Mouse (Mus musculus) B cell, adult 62 days (primary cell): ENCODE measurements around the gene Atp6v0d1. TPM values are rescaled to one million over a fixed set of nuclear protein-coding genes. Genes with fewer than 3 reads are reported as not detected.

ENCODE experiments used
- total RNA-seq: library from RNA; stranded (reverse); gene quantifications from 4 replicates; pipeline ENCODE4 v1.2.4, GENCODE M21; 2023

The Atp6v0d1 gene
- total RNA-seq = 111 to 118 TPM (median 113 TPM) in 4 replicates

DNA sequence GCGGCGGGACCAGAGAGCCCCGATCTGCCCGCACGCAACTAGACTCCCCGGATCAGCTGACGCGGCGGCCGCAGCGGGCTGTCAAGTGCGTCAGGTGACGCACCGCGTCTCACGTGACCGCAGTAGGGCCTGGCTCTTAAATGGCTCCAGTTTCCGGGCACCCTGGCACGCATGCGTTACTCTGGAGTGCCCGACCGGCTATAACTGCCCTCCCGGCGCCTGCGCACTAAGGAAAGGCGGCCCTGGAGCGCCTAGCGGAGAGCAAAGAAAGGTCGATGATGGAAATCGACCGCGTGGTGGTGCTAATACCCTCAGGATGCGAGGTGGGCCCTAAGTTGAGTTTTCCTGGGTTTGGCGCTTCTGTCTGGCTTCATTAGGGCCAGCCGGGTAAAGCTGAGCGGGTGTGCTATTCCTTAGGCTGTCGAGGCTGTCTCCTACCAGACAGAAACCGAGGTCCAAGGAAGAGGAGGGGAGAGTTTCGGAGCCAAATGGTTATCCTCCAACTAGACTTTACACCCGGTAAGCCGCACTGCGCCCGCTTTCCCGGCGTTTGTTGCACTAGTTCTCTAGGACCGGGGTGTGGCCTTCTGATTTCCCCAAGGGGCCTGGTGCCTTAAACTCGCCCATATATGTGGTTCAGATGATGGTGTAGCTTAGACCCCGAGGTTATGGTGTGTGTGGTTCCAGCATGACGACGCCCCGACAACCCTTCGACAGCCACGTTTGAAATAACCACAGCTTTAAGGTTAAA, at the start of gene Atp6v0d1:
TSS of gene Atp6v0d1 (minus strand) at position 96 of the 751 bp plus-strand sequence.

DNA sequence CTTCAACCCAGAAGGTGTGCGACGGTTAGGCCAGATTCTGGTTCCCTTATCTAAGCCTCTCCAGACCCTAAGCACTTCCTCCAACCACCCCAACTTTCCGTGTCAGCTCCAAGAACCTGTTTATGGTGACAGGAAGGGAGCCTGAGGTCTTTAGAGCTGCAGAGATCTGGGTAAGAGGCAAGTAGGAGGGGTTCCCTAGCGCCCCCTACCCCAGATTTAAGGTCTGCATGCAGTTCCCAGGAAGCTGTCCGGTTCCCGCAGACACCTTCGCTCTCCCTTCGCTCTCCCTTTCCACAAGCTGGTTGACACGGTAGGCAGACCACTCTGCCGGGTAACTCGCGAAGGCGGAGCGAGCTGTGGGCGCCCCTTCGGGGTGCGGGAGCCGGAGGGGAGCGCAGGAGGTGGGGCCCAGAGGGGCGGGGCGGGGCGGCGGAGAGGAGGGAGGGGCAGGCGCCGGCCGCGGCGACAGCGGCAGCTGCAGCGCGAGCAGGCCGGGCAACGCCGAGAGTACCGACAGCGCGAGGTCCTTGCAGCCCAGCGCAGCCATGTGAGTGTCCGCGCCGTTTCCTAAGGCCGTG, 39.0 kb upstream of the Atp6v0d1 start, which contains the start of gene Ripor1:
TSS of gene Ripor1 (plus strand) at position 452 of the 578 bp plus-strand sequence.

GRCm38 (mm10) chr8:105518436-105519313, 47.2 kb downstream of the Atp6v0d1 start, which contains the start of gene Hsd11b2:
Gene Hsd11b2 (plus strand): TSS chr8:105518755.

DNA sequence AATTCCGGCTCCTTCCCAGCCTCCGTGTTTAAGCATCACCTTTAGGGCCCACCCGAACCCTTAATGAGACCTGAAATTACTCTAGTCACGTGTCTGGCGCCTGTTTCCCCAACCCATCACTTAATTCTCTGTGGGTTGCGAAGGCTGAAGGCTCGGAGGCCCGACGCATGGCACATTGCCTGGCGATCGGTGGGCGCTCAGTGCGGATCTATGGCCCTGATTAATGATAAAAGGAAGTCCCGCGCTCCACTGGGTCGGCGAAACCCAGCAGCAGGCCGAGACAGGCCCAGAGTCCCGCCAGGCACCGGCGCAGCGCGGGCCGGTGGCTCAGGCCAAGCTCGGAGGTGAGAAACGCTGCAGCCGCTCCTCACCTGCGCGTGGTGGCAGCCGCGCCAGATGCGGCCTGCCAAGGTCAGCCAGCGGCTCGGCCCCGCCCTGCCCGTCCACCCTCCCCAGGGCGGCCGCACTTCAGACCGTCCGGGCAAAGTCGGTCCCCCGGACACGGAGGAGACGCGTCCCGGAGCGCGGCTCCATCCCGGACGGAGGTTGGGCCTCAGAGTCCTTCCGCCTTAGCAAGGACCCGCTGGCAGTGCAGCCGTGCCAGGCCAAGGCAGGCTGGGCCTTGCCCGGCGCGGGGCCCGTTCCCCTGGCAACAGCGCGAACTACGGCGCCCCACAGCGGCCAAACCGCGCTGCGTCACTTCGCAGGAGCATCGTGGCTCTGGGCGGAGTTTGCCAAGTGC, 69.2 kb downstream of the Atp6v0d1 start, which contains the start of gene Zdhhc1:
TSS of gene Zdhhc1 (minus strand) at position 464 of the 742 bp plus-strand sequence.

Other genes starting within 250 kb of the Atp6v0d1 start
- 6.0 to 7.9 TPM (median 7.3 TPM) in 4 replicates for gene Lrrc29, start 239.8 kb downstream of the Atp6v0d1 start, total RNA-seq
- gene Tmem208, start 239.7 kb downstream of the Atp6v0d1 start, total RNA-seq = 24.2 to 30.2 TPM (median 26.9 TPM) in 4 replicates
- gene Fhod1, start 218.1 kb downstream of the Atp6v0d1 start, total RNA-seq = 31.0 to 37.3 TPM (median 34.9 TPM) in 4 replicates
- 1.5 to 2.0 TPM (median 1.8 TPM) in 4 replicates for gene Slc9a5, start 217.2 kb downstream of the Atp6v0d1 start, total RNA-seq
- gene Plekhg4, start 192.8 kb downstream of the Atp6v0d1 start, total RNA-seq = not detected in 4 replicates
- gene Kctd19, start 152.5 kb downstream of the Atp6v0d1 start, total RNA-seq = not detected in 4 replicates
- not detected in 4 replicates for gene Lrrc36, start 152.5 kb downstream of the Atp6v0d1 start, total RNA-seq
- 0.48 to 1.0 TPM (median 0.79 TPM) in 3 of 4 replicates, not detected in the other for gene Tppp3, start 94.5 kb downstream of the Atp6v0d1 start, total RNA-seq
- 2.7 to 5.8 TPM (median 3.9 TPM) in 4 replicates for gene Zdhhc1, start 69.1 kb downstream of the Atp6v0d1 start, total RNA-seq
- gene Hsd11b2, start 47.3 kb downstream of the Atp6v0d1 start, total RNA-seq = 0.32 TPM in 1 of 4 replicates, not detected in the others
- gene Ripor1, start 39.2 kb upstream of the Atp6v0d1 start, total RNA-seq = 26.0 to 30.1 TPM (median 27.9 TPM) in 4 replicates
- 184 to 204 TPM (median 191 TPM) in 4 replicates for gene Ctcf, start 70.5 kb upstream of the Atp6v0d1 start, total RNA-seq
- not detected in 4 replicates for gene Agrp, start 71.3 kb upstream of the Atp6v0d1 start, total RNA-seq
- 141 to 151 TPM (median 147 TPM) in 4 replicates for gene Carmil2, start 120.2 kb upstream of the Atp6v0d1 start, total RNA-seq
- 96.4 to 110 TPM (median 104 TPM) in 4 replicates for gene Acd, start 135.1 kb upstream of the Atp6v0d1 start, total RNA-seq
- 14.0 to 21.8 TPM (median 19.9 TPM) in 4 replicates for gene Pard6a, start 135.1 kb upstream of the Atp6v0d1 start, total RNA-seq
- not detected in 4 replicates for gene 4933405L10Rik, start 141.6 kb upstream of the Atp6v0d1 start, total RNA-seq
- 2.0 to 3.9 TPM (median 3.7 TPM) in 4 replicates for gene Enkd1, start 142.2 kb upstream of the Atp6v0d1 start, total RNA-seq
- 0.94 to 2.8 TPM (median 1.7 TPM) in 4 replicates for gene Gfod2, start 192.6 kb upstream of the Atp6v0d1 start, total RNA-seq